Mouse (Mus musculus) testis, adult 2 months (tissue): ENCODE measurements around the gene Uqcrc2. TPM values are rescaled to one million over a fixed set of nuclear protein-coding genes. Genes with fewer than 3 reads are reported as not detected.

ENCODE experiments used
- H3K27ac ChIP-seq: fragments of 200-500 bp; 2 replicates; pipeline ENCODE4 v1.5.1; 2012; ENCODE audit warnings: low read depth, low read length; ENCODE audit not compliant: control insufficient read depth, insufficient read depth
- H3K27me3 ChIP-seq: fragments of 200-500 bp; 2 replicates; pipeline ENCODE4 v1.6.1; 2012; ENCODE audit warnings: mild to moderate bottlenecking, low read length, moderate library complexity; ENCODE audit not compliant: control insufficient read depth, insufficient read depth
- H3K36me3 ChIP-seq: fragments of 200-500 bp; 2 replicates; pipeline ENCODE4 v1.6.1; 2012; ENCODE audit warnings: mild to moderate bottlenecking, low read length; ENCODE audit not compliant: control insufficient read depth, insufficient read depth
- H3K4me1 ChIP-seq: fragments of 200-500 bp; 2 replicates; pipeline ENCODE4 v1.6.1; 2012; ENCODE audit warnings: low read length; ENCODE audit not compliant: control insufficient read depth, insufficient read depth
- H3K4me3 ChIP-seq: fragments of 200-500 bp; 2 replicates; pipeline ENCODE4 v1.5.1; 2012; ENCODE audit warnings: low read depth, mild to moderate bottlenecking, low read length, moderate library complexity, mixed read lengths; ENCODE audit not compliant: control insufficient read depth
- CTCF ChIP-seq: fragments of 200-500 bp; IDR thresholded peaks from 2 replicates; pipeline ENCODE4 v1.5.1; 2012; ENCODE audit warnings: low read depth, mild to moderate bottlenecking, inconsistent platforms, low read length, moderate library complexity; ENCODE audit not compliant: control insufficient read depth, insufficient read depth, insufficient replicate concordance
- POLR2A ChIP-seq: fragments of 200-500 bp; IDR thresholded peaks from 2 replicates; pipeline ENCODE4 v1.6.1; 2012; ENCODE audit warnings: low read depth, mild to moderate bottlenecking, inconsistent platforms, low read length, moderate library complexity; ENCODE audit not compliant: control insufficient read depth
- polyA plus RNA-seq: library from polyadenylated mRNA; depleted of rRNA; stranded (reverse); fragments of >200 nt; gene quantifications from 2 replicates; pipeline ENCODE4 v1.2.3, GENCODE M21; 2012; rRNA removed

The Uqcrc2 gene
- polyA plus RNA-seq, result 43.5 and 52.8 TPM in 2 replicates

GRCm38 (mm10) chr7:120634711-120635361, at the start of gene Uqcrc2:
Gene Uqcrc2 (plus strand): TSS chr7:120635176.
- no peaks in the 10 kb centered on the region for H3K27me3 ChIP-seq
- TF ChIP-seq POLR2A, result peak; percentile 85
- TF ChIP-seq CTCF, result peak; percentile 38
- peak within 1 kb of the TSS; percentile 84 for H3K27ac ChIP-seq
- H3K4me3 ChIP-seq, result peak within 1 kb of the TSS; percentile 93
- peaks cover 3% of the 10 kb centered on the region for H3K4me1 ChIP-seq
- no peaks in the 10 kb centered on the region; the same call in 1 of the 2 replicates for H3K36me3 ChIP-seq

DNA sequence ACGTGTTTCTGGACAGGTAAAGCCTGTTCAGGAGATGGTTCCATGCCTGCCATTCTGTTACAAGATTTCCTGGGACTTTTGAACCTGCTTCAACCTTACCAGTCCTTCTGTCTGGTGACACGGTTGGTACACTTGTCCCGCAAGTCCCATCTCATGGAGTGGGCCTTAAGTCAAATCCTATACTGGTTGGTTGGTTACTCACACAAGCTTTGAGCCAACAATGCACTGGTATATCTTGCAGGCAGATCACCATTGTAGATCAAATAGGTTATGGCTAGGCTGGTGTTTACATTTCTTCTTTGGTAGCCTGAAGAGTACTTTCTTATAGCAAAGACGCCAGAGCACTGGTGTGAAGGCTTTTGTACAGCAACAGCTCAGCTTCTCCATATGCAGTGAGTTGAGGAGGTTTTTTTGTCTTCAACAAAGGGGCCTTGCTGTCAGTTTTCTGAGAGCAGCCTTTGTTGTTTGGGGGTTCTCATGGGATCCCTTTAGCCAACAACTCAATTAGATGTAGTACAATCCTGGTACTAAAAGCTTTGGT, 37.7 kb upstream of the Uqcrc2 start:
- Histone ChIP-seq H3K4me3 (peak overlapping the region; percentile 75), H3K36me3 (no peaks in the 10 kb centered on the region), H3K27me3 (0 out of 2 replicates have a peak, but pooled peaks cover 3% of the 10 kb centered on the region), H3K4me1 (peaks cover 4% of the 10 kb centered on the region; the same call in 1 of the 2 replicates), H3K27ac (no peak overlapping the region)
- TF ChIP-seq CTCF (no peak), POLR2A (no peak)

DNA sequence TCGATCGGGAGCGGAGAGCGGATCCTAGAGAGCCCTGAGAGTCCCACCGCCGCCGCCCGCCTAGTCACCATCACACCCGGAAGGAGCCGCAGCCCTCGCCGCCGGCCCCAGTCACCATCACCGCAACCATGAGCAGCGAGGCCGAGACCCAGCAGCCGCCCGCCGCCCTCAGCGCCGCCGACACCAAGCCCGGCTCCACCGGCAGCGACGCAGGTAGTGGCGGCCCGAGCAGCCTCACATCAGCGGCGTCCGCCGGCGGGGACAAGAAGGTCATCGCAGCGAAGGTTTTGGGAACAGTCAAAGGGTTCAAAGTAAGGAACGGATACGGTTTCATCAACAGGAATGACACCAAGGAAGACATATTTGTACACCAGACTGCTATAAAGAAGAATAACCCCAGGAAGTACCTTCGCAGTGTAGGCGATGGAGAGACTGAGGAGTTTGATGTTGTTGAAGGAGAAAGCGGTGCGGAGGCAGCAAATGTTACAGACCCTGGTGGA, 37.2 kb upstream of the Uqcrc2 start:
- no peak overlapping the region for H3K27ac ChIP-seq
- peak overlapping the region; percentile 75 for H3K4me3 ChIP-seq
- TF ChIP-seq CTCF (no peak), POLR2A (no peak)
- H3K36me3 ChIP-seq, result no peaks in the 10 kb centered on the region
- 0 out of 2 replicates have a peak, but pooled peaks cover 3% of the 10 kb centered on the region for H3K27me3 ChIP-seq
- peaks cover 4% of the 10 kb centered on the region; the same call in 1 of the 2 replicates for H3K4me1 ChIP-seq

DNA sequence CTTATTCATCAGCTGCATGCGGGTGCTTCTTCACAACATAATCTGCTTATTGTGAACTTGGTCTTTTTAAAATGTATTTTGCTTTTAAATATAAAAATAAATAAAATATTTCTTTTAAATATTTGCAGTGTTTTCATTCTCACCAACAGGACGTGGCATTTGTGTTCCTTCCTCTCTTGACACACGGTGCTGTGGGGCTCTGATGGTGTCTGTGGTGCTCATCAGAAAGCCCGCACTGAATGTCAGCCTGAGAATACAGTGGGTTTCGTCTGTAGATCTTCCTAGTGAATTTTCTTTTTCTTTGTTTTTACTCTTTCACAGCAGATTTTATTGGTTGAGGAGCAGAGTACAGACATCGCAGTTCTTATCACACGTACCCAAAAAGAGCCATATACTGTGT, 36.6 kb upstream of the Uqcrc2 start:
- Histone ChIP-seq H3K4me1 (peaks cover 4% of the 10 kb centered on the region; the same call in 1 of the 2 replicates), H3K4me3 (no peak overlapping the region), H3K27me3 (0 out of 2 replicates have a peak, but pooled peaks cover 3% of the 10 kb centered on the region), H3K27ac (no peak overlapping the region), H3K36me3 (no peaks in the 10 kb centered on the region)
- TF ChIP-seq CTCF (no peak), POLR2A (no peak)

GRCm38 (mm10) chr7:120620075-120620771, 14.8 kb upstream of the Uqcrc2 start:
- no peaks in the 10 kb centered on the region for H3K4me1 ChIP-seq
- H3K4me3 ChIP-seq, result no peak overlapping the region
- H3K27me3 ChIP-seq, result no peaks in the 10 kb centered on the region
- TF ChIP-seq POLR2A (no peak), CTCF (no peak)
- H3K27ac ChIP-seq, result no peak overlapping the region
- H3K36me3 ChIP-seq, result no peaks in the 10 kb centered on the region

DNA sequence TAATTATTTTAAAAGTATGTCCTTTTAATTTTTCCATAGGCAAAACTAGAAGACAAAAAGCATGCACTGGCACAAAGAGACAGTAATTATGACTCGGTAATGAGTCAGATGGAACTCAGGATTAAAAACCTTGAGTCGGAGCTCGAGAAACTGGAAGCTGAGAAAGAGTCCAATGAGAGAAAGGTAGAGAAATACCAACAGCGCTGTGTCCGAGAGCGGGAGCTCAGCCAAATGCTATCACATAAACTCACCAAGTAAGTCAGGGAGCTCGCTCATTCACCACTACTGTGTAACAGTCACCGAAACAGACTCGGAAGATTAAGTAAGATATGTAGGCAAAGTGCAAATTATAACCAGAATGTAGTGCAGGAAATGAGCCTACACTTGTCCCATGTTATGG, 14.1 kb upstream of the Uqcrc2 start:
- Histone ChIP-seq H3K27ac (no peak overlapping the region), H3K4me1 (no peaks in the 10 kb centered on the region), H3K36me3 (no peaks in the 10 kb centered on the region), H3K4me3 (no peak overlapping the region), H3K27me3 (no peaks in the 10 kb centered on the region)
- TF ChIP-seq POLR2A, result no peak
- TF ChIP-seq CTCF, result no peak

DNA sequence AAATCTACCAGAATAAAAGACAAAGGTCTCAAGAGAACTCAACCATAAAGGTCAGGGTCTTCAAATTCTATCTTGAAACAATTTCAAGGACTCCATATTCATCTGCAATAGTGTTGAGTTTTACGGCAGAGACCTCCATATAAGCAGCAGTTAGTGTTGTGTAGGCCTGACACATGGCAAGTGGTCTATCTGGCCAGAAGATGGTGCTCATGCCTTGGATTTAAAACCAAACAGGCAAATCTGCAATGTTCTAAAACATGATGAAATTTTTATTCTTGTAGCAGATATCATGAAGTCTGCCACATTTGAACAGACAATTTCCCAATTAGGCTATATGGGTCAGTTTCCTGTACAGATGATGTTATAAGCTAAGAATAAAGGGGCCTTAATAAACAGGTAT, 2.5 kb upstream of the Uqcrc2 start:
- TF ChIP-seq CTCF (no peak), POLR2A (no peak)
- no peak overlapping the region for H3K27ac ChIP-seq
- no peaks in the 10 kb centered on the region for H3K36me3 ChIP-seq
- no peaks in the 10 kb centered on the region for H3K27me3 ChIP-seq
- H3K4me3 ChIP-seq, result no peak overlapping the region
- H3K4me1 ChIP-seq, result peaks cover 3% of the 10 kb centered on the region
